Mouse (Mus musculus) neutrophil, adult 5-6 weeks (primary cell): ENCODE results near the gene Plcb2. TPM values are rescaled to one million over a fixed set of nuclear protein-coding genes. Genes with fewer than 3 reads are reported as not detected.

Source experiments
- ATAC-seq: fragments of 151-379, 151-347 bp; 2 replicates; pipeline ENCODE4 v1.8.0; 2017; ENCODE audit warnings: mild to moderate bottlenecking, moderate TSS enrichment; ENCODE audit not compliant: insufficient number of reproducible peaks, poor library complexity, low FRiP score, severe bottlenecking; ENCODE audit errors: extremely low read depth
- total RNA-seq: library from RNA; stranded (forward); fragments of 200-1000 nt; gene quantifications from 2 replicates; pipeline ENCODE4 v1.2.3, GENCODE M21; 2017

Plcb2 gene
- total RNA-seq, 1 experiment from 2014 or later, result 90.5 TPM

DNA sequence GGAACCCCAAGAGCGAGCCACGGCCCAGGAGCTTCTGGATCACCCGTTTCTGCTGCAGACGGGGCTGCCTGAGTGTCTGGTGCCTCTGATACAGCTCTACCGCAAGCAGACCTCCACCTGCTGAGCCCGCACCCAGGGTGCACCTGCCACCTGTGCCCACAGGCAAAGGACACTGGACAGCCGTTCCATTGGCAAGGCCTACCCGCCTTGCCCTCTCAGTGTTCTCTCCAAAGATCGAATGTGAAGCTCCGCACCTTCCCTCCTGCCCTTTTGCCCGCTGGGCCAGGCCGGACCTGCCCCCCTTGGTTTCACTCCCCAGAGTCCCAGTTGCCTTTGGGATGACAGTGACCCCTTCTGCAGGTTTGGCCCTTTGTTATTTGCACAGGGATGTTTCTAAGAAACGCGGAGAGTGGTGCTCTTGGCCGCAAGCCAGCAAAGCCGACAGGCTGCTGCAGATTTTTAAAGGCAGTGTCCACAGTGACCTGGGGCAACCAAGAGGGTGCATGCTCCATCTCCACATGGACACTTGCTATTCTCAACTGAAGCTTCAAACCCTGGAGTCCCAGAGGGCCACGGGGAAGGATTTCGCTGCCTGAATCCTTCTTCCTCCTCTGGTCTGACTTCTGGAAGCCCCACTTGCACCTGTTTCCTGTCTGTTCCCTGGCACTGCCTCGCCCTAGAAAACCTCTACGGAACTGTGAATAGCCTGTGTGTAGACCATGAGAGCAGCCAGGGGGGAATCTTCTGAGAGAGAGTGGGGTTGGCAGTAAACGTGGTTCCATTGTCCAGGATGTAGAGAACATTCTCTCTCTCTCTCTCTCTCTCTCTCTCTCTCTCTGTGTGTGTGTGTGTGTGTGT, 31.6 kb downstream of the Plcb2 start:
- no peak for ATAC-seq

DNA sequence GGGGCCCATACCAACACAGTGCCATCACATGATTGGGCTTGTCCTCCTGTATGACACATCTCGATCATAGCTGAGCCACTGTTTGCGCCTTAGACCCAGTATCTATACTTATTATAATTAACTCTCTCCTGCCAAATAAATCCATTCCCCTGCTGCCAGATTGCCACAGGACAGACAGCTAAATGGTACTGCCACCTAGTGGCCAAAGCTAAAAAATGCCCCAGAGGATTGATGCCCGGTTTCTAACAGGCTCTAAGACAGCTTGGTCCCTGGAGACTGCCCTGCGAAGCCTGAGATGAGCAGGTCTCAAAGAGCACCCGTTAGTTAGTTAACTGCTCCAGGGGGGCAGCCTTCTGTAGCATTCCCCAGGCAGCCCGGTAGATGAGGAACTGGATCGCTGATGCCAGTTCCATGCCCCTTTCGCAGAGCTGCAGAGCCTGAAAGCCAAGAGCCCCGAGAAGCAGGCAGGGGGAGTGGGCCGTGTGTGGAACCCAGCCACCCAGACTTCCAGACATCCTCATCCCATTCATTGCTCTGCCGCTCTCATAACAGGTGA, 32.5 kb downstream of the Plcb2 start:
- peak; percentile 42; the same call in 1 of the 2 replicates for ATAC-seq

DNA sequence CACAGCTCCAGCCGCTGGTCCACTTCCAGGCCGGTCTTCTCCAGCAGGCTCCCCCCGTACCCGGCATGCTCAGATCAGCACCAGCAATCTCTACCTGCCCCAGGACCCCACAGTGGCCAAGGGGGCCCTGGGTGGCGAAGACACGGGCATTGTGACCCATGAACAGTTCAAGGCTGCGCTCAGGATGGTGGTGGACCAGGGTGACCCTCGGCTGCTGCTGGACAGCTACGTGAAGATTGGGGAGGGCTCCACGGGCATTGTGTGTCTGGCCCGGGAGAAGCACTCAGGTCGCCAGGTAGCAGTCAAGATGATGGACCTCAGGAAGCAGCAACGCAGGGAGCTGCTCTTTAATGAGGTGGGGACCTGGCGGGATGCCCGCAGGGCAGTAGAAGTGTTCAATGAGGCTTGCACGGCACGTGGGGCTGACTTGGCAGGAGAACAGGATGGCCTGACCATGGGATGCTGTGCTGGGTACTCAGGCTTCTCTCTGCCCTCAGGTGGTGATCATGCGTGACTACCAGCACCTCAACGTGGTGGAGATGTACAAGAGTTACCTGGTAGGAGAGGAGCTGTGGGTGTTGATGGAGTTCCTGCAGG, 34.8 kb downstream of the Plcb2 start:
- ATAC-seq, result no peak

DNA sequence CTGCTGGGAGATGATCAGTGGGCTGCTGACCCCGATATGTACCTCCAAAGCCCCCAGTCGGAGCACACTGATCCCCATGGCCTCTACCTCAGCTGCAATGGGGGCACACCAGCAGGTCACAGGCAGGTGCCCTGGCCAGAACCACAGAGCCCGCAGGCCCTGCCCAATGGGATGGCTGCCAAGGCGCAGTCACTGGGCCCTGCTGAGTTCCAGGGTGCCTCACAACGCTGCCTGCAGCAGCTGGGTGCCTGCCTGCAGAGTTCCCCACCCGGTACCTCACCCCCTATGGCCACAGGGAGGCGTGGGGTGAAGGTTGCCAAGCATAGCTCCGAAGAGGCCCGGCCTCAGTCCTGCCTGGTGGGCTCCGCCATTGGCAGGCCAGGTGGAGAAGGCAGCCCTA, 38.4 kb downstream of the Plcb2 start:
- ATAC-seq, result no peak

DNA sequence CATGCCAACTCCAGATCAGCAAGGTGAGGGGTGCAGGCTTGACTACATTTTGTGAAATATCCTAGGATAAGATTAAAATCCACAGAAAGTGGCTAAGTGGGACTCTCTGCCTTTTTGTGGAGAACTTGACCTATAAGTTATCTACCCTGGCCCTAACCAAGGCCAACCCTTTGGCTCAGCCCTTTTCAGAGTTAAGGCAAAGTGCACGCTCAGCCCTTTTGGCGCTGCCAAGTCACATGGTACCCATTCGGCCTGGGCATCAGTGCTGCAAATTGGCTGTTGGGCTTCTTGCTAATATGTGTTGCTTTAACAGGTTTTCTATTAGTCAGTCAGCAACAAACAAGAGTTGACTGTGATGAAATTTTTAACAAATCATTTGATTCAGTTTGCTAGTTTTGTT, 40.4 kb downstream of the Plcb2 start:
- ATAC-seq, result no peak

DNA sequence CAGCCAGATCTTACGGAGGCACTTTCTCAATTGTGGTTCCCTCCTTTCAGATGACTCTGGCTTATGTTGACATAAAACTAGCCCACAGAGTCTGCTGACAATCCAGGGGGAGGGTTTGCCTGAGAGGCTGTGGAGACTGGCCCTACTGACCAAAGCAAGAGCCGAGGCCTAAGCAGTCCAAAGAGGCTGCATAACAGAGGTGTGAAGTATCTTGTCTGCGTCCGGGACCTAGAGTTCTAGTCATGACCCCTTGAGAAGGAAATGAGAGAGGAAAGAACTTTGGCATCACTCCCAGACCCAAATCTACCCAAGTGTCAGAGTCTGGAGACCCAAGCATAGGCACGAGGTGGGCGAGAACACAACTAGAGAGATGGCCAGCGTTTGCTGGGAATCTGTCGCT, 41.5 kb downstream of the Plcb2 start:
- ATAC-seq, result no peak

DNA sequence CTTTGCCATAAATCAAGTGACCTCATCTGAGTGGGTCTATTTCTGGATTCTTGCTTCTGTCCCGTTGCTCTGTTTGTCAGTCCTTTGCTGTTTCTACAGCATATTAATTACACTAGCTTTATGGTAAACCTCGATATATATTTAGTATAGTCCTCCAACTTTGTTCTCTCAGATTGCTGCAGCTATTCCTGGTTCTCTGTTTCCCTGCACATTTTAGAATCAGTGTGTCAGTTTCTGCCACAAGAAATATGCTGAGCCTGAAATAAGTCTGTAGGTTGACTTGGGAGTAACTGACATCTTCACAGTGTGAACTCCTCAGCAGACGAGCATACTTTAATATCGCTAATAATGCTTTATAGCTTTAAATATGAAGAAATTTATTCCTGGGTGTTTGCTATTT, 43.1 kb downstream of the Plcb2 start:
- no peak for ATAC-seq

DNA sequence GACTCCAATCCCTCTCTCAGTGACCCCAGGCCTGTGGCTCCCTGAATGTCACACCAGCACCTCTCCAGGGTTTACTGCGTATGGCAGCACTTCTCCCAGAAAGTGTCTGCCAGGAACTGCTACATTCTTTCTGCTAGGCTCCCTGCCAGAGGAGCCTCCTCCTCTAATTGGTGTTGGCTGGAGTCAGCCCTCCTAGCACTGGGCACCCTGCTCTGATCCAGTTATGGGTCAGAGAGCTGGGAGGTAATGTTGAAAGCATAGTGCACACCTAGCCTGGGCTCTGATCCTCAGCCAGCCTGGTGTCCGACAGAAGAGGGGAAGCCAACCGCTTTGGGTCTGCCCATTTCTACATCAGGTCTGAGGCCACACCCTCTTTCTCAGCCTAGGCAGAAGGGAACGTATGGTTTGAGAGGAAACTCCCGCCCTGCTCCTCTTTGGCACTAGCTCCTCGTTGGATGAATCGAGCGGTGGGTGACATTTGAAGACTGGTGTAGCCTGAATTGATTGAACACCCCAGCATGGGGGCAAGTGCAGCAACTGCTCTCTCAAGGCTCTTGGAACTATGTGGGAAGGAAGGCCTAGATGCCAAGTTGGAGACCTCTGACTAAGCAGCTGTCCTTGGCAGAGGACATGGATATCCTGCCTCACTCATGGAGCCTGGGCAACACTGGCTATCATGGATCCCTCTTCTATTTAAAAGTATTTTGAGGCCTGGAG, 45.5 kb downstream of the Plcb2 start:
- ATAC-seq, result no peak

DNA sequence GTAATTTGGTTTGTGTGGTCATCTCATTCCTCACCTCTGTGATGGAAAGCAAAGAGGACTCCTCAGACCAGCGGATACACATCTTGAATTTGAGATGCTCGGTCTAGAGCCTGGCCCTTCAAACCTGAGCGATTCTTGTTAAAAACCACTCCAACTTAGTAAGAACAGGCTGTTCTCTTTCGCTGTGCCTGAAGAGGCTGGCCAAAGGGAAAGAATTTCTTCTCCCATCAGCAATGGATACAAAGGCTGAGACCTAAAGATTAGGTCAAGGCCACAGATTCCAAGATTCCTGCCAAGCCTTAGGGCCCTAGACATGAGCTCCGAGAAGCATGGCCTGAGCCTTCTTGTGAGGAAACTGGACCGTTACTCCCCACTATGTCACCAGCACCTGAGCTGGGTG, 47.3 kb downstream of the Plcb2 start:
- no peak for ATAC-seq

DNA sequence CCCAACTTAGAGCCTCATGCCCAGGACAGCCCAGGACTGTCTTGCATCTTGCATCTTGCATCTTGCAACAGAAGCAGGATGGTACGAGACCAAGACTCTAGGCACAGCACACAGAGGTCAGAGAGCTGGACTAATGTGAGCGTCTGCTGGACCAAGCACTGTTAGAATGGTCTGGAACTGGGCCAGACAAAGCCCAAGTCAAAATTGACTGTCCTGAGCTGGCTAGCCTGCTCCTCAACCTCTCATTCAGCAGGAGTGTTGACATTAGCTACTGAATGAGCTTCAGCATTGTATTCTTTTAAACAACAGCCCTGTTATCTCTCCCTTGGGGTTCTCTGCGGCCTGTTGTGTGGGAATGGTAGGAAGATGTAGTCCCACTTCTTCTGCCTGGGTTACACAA, 48.7 kb downstream of the Plcb2 start:
- ATAC-seq, result no peak

DNA sequence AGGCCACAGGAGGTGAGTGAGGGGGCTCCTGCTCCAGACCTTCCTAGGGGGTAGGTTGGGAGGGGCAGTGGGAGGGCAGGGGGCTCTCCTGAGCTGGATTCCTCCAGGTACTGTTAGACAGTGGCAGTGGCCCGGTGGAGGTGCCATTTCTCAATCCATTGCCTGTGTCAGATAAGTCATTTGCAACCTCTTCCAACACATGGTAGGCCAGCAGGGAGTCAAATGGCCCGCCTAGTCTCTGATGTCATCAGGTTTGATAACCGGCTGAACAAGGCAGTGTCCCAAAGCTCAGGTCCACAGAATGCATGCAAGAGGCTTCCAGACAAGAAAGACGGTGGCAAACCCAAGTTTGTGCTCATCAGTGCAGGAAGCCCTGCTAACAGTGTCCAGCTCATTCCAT, 50.4 kb downstream of the Plcb2 start:
- ATAC-seq, result no peak

DNA sequence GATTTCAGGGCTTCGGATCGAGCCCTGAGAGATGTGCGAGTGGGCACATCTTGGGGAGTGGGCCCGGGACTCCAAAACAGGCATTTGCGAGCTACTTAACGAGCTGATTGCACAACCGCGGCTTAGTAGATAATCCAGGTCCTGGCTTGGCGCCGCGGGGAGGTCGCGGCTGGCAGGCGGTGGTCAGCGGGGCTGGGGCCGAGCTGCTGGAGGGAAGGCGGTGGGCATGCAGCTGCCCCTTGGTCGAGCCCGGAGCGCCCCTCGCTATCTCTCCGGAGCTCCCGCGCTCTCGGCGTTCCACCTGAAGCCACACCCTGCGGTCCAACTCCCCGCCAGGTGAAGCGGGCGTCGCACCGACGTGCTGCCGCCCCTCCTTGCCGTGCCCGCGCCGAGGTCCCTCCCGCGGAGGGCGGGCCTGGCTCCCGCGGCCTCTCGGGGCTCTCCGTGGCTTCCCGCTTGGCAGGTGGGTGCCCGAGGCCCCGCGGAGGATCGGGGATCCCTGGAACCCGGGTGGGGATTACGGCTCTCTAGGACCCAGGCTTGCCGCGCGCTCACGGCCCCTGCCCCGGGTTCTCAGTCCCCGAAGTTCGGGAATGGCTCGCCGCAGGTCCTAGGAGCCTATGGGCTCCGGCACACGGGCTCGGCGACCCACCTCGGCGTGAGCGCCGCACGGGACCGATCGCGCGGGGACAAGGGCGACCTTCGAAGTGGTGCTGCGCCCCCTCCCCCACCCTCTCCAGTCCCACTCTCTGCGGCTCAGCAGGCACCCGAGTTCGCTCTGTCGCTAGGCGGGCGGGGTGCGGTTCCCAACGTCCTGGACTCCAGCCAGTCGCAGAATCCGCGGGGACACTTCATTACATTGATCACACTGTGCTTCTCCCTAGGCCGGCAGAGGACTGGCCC, 51.1 kb downstream of the Plcb2 start:
- no peak for ATAC-seq

DNA sequence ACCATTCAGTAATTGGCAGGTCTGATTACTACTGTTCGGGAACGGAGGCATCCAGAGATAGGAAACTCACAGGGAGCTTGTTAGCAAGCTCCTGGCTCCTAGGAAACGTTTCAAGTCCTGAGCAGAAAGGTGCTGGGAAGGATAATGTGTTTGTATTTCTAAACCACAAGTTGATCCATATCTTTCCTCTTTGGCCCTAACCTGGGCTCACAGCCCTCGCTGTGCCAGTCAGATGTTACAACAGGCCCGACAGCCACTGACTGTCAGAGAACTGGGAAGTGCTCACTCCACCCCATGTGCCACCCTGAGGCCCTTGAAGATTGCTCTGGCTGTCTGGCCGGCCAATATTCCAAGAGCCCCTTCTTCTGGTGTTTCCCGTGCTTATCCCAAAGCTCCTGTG, 53.7 kb downstream of the Plcb2 start:
- no peak for ATAC-seq

DNA sequence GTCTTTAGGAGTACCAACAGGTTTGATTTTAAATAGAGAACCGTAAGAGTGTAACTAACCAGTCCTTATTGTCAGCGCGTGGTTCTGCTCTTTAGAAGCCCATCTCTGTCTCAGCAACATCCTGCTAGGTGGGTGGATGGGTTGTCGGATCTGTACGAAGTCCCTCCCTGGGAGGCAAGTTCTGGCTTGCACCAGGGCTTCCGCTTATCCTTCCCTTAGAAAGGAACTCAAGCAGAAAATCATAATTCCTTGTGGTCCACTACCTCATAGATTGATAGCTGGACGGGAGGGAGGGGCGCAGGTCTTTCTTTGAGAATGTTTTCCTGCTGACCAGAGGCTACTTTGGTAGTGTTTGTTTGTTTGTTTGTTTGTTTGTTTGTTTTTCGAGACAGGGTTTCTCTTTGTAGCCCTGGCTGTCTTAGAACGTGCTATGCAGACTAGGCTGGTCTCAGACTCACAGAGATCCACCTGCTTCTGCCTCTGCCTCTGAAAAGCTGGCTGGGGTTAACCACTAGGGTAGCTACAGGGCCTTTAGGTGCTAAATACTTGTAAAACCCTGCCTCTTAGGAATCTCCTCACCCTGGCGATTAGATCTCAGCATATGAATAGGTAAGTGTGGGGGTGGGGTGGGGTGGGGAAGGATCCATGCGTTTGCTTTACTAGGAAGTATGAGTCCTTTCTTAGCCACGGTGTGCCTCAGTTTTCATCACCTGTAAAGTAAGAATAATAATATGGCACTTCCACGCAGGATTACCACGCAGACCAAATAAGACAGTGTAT, 54.4 kb downstream of the Plcb2 start:
- ATAC-seq, result no peak

DNA sequence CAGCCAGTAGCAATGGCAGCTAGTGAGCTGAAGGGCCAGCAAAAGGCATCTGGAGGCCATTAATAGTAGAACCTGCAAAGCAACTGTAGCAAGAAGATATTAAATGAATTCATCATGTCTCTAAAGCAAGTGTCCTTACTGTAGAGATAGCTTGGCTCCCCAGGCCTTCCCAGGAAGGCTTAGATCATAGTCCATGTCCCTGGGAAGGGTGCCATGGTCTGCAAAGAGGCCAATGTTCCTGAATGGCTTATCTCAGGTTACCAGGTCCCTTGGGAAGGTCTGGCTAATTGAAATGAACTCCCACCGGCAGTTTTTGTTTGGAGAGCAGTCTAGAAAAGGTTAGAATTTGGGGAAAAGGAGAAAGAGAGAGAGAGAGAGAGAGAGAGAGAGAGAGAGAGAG, 56.5 kb downstream of the Plcb2 start:
- ATAC-seq, result no peak

DNA sequence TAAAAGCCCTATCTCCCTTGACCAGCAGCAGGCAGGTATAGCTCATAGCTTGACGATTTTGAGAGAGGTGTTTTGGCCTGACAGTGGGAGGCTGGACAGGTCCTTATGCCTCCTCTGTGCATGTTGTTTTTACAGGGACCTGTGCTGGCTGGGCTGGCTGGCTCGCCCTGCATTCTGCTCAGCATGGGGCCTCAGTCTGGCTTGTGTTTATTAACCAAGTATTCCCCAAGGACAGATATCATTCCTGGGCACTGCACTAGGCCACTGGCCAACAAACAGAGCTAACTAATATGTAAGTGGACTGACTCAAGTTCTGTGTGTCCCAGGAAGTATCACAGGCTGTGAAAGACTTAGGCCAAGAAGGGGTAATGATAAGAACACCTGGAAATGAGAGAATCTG, 58.5 kb downstream of the Plcb2 start:
- no peak for ATAC-seq

DNA sequence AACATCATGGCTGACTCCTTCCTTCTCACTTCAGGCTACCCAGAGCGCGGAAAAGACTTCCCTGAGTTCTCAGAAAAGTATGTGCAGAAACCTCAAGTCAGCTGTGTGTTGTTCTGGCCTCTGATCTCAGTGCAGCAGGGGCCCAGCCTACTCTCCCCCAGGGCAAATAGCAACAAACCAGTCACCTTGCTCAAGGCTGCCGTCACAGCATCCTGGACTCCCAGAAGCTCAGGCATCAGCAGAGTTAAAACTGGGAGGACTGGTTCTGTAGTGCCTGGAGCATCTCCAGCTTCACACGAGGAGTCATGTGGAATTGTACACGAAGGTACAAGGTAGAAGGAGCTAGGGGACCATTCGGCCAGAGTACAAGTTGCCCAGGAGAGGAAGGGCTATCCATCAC, 59.0 kb downstream of the Plcb2 start:
- ATAC-seq, result no peak

DNA sequence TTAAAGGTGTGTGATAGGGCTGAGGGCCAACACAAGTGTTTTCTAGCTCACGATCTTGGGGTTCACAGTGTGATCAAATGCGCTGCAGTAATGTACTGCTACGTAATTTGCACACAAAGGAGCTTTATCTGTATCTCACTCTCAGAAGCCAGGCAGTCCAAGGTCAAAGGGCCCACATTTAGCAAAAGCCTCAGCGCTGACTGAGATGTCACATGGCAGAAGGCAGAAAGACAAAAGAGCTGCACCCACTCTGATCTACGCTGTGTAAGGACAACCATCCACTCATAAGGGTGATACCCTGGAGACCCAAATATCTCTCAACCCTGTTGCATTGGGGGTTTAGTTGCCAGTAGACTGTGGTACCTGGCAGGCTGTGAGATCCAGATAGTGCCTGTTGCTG, 61.1 kb downstream of the Plcb2 start:
- no peak for ATAC-seq
